Mouse (Mus musculus): ENCODE measurements at regions not wholly inside any gene's neighbourhood (a gene's known extent, or its start where the extent isn't known, plus 50 kb on each side); places are given as distances from the start of the nearest gene placed in this dataset.

GRCm38 (mm10) chr16:86419458-86419857 is 517.8 kb upstream of the Adamts5 start:
- DNase-seq, result peak; percentile 77 to 88
- intact Hi-C loops (cut with DNase I), result loop anchor here (1.0 to 5.0 kb wide), 4 partner anchors 225 to 829 kb away; no protein-coding TSS in a partner anchor

GRCm38 (mm10) chr16:86404309-86404708 is 502.7 kb upstream of the Adamts5 start:
- intact Hi-C loops (cut with DNase I), result no loop called here
- DNase-seq, result no peak

DNA sequence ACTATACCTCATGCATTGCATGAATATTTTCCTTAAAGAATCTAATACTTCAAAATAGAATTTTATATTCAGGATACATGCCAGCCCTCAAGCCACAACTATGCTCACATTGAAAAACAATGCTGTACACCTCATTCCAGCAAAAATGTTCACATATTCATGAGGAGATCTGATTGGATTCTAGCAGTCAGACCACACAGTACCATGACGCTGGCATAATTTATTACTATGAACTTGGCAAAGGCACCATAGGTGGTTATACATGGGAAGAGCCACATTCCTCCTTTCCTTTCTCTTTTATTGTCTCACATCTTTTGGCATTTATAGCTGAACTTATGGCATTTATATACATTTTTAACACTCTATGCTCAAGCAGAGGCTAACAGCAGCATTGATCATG is 499.8 kb upstream of the Adamts5 start:
- no peak for DNase-seq
- intact Hi-C loops (cut with DNase I), result no loop called here

GRCm38 (mm10) chr16:86399288-86399687 is 497.7 kb upstream of the Adamts5 start:
- DNase-seq, result no peak
- intact Hi-C loops (cut with DNase I), result no loop called here

- DNase-seq, result no peak
- intact Hi-C loops (cut with DNase I), result no loop called here
These were observed 495.9 kb upstream of the Adamts5 start for GRCm38 (mm10) chr16:86397521-86397920.

GRCm38 (mm10) chr16:86389063-86389723 is 487.6 kb upstream of the Adamts5 start:
- intact Hi-C loops (cut with DNase I), result no loop called here
- DNase-seq, result no peak

- intact Hi-C loops (cut with DNase I), result no loop called here
- DNase-seq, result no peak
These were observed 486.5 kb upstream of the Adamts5 start for GRCm38 (mm10) chr16:86388128-86388527.

DNA sequence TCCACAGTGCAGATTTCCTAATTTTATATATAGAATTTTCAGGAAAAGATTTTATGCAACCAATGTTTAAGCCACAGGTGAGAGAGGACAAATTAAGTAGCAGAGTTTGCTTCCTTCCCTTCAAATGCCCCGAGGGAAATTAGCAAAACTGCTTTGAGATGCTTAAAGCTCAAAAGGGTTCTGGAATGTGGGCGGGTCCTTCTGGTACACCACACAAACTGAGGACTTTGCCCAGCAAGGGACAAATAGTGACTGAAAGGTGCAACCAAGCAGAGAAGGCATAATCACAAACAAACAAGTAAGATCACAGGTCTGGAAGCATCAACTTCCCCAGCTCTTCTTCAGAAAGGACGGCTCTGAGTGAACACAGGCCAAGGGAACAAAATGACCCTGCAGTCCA is 476.4 kb upstream of the Adamts5 start:
- DNase-seq, result no peak
- intact Hi-C loops (cut with DNase I), result no loop called here

DNA sequence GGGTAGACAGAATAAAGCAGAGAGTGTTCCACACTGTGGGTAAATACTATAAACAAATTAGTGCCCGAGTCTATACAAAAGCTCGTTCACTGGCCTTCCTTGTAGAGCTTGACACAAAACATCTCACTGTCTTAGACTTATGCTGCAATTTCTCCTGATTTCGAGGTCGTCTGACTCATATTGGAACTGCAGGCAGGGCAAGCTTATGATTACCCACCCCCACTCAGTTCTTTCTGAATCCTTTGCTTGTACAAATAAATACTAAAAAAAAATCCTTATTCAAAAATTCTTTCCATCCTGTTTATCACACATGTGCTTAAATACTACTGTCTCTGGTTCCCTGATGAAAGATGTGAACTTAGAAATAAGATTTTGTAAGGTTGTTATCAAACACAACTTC is 470.0 kb upstream of the Adamts5 start:
- intact Hi-C loops (cut with DNase I), result no loop called here

DNA sequence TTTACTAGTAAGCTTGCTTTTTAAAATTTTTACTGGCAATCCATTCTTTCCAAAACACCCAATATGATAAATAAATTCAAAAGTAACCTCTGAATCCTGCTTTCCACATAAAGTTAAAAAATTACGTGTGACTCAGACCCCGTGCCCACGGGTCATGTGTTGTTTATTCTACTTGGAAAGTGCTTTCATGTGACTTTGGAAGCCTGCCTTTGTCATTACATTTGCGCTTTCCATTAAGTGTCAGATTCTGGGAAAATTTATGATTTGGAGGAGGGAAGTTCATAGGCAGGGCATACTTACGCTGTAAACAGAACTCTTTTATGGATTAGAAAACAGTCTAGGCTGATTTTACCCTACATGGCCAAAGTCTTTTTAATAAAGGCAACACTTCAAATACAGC is 466.8 kb upstream of the Adamts5 start:
- no peak for DNase-seq
- intact Hi-C loops (cut with DNase I), result no loop called here

More for the DNA sequence above, 470.0 kb upstream of the Adamts5 start:
- DNase-seq, result no peak

DNA sequence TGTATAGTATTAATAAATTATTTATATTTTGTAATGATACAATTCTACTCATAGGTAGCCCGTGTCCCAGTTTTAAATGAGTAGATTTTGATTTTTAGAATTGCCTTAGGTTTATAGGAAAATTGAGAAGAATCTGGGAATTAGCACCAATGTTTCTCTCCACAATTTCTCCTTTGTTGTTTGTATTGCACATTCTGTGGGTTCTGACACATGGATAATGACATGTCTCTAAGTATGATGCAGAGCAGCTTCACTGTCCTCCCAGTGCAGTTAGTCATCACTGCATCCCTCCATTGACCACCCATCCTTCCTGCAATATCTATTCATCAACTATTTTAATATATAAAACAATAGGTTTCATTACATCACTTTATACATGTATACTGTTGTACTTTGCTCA is 464.6 kb upstream of the Adamts5 start:
- DNase-seq, result no peak
- intact Hi-C loops (cut with DNase I), result no loop called here

- intact Hi-C loops (cut with DNase I), result no loop called here
These were observed 459.5 kb upstream of the Adamts5 start for GRCm38 (mm10) chr16:86361099-86361498.

DNA sequence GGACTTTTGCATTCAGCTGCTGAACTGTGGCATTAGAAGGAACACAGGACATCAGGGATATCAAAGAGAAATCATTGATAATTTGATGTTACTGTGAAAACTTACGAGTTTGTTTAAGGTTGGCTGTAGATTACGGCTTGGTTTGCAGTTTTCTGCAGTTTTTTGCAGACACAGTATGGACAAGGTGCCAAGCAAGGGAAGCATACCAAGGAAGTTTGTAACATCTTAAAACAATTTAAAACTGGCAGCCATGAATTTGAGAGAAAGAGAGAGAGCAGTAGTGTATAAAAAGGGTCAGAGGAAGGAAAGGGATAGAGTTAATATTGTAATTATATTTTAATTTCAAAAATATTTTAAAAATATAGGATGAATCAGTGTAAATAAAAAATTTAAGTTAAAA is 453.4 kb upstream of the Adamts5 start:
- intact Hi-C loops (cut with DNase I), result no loop called here
- DNase-seq, result no peak

More at GRCm38 (mm10) chr16:86361099-86361498, 459.5 kb upstream of the Adamts5 start:
- DNase-seq, result no peak

DNA sequence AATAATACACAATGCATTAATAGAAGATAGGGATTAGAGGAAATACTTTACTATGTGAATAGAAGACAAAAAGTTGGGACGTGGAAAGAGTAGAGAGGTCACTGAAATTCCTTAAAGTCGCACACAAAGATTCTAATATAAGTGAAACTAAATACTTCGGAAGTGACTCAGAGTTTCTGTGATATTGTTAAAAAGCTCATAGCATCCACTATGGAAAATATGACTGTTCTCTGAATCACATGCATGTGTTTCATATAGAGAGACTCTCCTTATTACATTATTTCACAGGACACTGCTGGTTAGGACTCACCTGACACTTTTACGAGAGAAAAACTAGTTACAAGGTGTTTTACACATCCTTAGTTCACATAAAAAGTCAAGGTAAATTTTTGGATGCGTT is 446.1 kb upstream of the Adamts5 start:
- DNase-seq, result no peak

DNA sequence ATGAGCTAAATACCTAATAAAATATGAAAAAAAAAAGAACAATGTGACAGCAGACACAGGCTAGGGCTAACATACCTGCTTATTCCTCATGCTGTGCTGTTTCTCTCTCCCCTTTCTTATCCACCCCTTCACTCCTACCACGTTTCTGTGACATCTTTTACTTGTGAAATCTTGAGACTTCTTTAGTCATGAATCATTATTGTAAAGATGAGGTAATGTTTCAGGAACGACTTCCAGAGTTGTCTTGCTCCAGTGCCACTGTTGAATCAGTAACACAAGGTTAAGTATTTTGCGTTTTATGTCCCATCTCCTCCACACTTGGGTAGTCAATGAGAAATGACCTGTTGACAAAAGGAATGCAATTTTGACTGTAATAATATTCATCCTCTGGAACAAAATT is 445.3 kb upstream of the Adamts5 start:
- DNase-seq, result no peak
- intact Hi-C loops (cut with DNase I), result no loop called here

More for the DNA sequence above, 446.1 kb upstream of the Adamts5 start:
- intact Hi-C loops (cut with DNase I), result no loop called here

DNA sequence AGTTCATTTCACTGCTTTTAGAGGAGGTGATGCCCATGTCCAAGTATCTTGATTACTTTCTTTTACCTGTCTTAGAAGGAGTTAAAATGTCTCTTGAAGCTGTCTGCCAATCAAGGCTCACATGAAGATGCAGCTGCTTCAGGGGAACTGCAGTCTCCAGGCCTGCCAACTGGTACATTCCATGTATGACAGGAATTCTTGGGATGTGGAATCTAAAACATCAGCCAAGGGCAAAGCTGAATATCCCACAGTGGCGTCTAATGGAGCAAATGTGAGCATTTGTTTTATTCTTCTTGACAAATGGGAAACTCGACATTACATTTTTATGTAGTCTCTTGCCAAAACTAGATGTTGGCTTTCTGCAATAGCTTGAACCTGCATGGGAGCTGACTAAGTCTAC is 438.7 kb upstream of the Adamts5 start:
- peak; percentile 35 to 48 for DNase-seq
- intact Hi-C loops (cut with DNase I), result no loop called here

DNA sequence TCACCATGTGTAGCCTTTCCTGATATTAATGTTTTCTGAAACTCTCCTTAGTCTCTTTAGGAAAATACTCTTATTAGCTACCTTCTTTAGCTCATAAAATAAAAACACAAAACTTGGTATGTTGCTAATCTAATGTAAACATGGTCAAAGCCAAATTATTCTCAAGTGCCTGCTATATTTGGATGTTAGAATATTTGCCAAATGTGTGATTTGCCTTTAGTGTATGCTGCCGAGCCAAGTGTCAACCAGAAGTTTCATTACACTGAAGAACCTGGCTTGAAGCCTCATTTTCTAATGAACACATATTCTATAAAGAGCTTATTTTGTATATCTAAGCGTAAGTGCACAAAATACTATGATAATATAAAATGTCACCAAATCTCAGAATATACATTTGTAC is 423.8 kb upstream of the Adamts5 start:
- intact Hi-C loops (cut with DNase I), result no loop called here
- DNase-seq, result no peak

GRCm38 (mm10) chr16:86318898-86319297 is 417.3 kb upstream of the Adamts5 start:
- intact Hi-C loops (cut with DNase I), result loop anchor here (5.0 kb wide), 1 partner anchor 328 kb away; no protein-coding TSS in a partner anchor
- DNase-seq, result no peak

GRCm38 (mm10) chr16:86309696-86310095 is 408.1 kb upstream of the Adamts5 start:
- no peak for DNase-seq
- intact Hi-C loops (cut with DNase I), result no loop called here

GRCm38 (mm10) chr16:86303869-86304268 is 402.2 kb upstream of the Adamts5 start:
- no peak for DNase-seq

GRCm38 (mm10) chr16:86302451-86303145 is 401.0 kb upstream of the Adamts5 start:
- DNase-seq, result no peak
- intact Hi-C loops (cut with DNase I), result loop anchor here (2.0 to 5.0 kb wide), 7 partner anchors 114 to 945 kb away; partner anchors contain the start of gene Adamts5

More at GRCm38 (mm10) chr16:86303869-86304268, 402.2 kb upstream of the Adamts5 start:
- intact Hi-C loops (cut with DNase I), result loop anchor here (2.0 to 5.0 kb wide), 7 partner anchors 113 to 943 kb away; partner anchors contain the start of gene Adamts5

- no peak for DNase-seq
- intact Hi-C loops (cut with DNase I), result no loop called here
These were observed 392.8 kb upstream of the Adamts5 start for GRCm38 (mm10) chr16:86294436-86294835.
